Mouse (Mus musculus): ENCODE measurements at regions not wholly inside any gene's neighbourhood (a gene's known extent, or its start where the extent isn't known, plus 50 kb on each side); places are given as distances from the start of the nearest gene placed in this dataset.
A peak's percentile ranks its signal among the peaks of the same experiment; 100 is the strongest.

DNA sequence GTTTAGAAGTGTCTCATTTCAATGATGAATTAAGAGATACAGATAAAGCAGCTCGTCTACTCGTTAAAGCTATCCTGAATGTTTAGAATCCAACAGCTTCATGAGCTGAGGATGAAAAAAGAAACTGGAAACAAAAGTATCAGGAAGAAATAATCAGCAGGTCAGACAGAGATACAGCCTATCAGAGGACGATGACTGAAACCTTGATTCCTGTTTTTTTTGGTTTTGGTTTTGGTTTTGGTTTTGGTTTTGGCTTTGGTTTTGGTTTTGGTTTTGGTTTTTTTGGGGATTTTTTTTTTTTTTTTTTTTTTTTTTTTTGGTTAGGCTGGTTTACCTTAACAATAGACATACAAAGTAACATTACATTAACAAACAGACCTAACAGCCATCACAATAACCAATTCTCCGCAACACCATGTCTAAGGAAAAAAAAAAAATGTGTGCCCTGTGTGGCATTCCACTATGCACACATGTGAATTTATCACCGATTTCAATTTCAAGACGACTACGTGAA, 66.9 kb upstream of the Pdha2 start:
- ATAC-seq (ENCODE audit: insufficient read depth) (no peak), DNase-seq (no peak)
- H3K9ac ChIP-seq: no peak overlapping the region
- WGBS: 64% methylated on average over 7 of the region's 7 CpGs
- H3K4me3 ChIP-seq (ENCODE audit: low read depth, low read length): no peak overlapping the region
- no peaks in the 10 kb centered on the region for H3K27me3 ChIP-seq (ENCODE audit: insufficient read depth, low read length)
- no peaks in the 10 kb centered on the region for H3K36me3 ChIP-seq (ENCODE audit: insufficient read depth)
- H3K9me3 ChIP-seq (ENCODE audit: low read depth, low read length): no peaks in the 10 kb centered on the region
- no peak overlapping the region for H3K27ac ChIP-seq (ENCODE audit: low read depth)
- H3K4me2 ChIP-seq: no peak overlapping the region
- no peaks in the 10 kb centered on the region for H3K4me1 ChIP-seq (ENCODE audit: insufficient read depth)
- TF ChIP-seq CTCF (IDR thresholded peaks at IDR 0.05; ENCODE audit: low read depth): no peak

DNA sequence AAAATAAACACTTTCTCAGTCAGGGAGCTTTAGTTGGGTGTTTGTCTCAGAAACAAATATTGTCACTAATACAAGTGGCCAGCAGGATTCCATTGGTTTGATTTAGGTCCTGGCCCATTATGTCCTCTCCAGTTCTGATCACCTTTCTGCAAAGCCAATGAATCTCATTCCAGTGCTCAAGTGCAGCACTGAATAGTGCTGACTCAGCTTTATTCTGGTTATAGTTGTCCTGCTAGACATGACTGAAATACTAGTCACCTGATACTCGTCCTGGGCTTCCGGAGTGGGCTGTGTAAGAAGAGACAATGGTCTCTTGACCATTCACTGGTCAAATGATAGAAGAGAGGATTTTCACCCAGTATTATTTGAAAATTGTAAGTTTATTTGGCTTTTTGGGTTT, 81.6 kb upstream of the Pdha2 start:
- H3K27me3 ChIP-seq (ENCODE audit: insufficient read depth, low read length): no peaks in the 10 kb centered on the region
- no peaks in the 10 kb centered on the region for H3K9me3 ChIP-seq (ENCODE audit: low read depth, low read length)
- DNase-seq (no peak), ATAC-seq (ENCODE audit: insufficient read depth) (no peak)
- H3K9ac ChIP-seq: no peak overlapping the region
- 71% methylated on average over 2 of the region's 2 CpGs for WGBS
- no peak overlapping the region for H3K4me3 ChIP-seq (ENCODE audit: low read depth, low read length)
- no peak for TF ChIP-seq CTCF (IDR thresholded peaks at IDR 0.05; ENCODE audit: low read depth)
- no peak overlapping the region for H3K27ac ChIP-seq (ENCODE audit: low read depth)
- no peaks in the 10 kb centered on the region for H3K4me1 ChIP-seq (ENCODE audit: insufficient read depth)
- no peak overlapping the region for H3K4me2 ChIP-seq
- H3K36me3 ChIP-seq (ENCODE audit: insufficient read depth): no peaks in the 10 kb centered on the region

DNA sequence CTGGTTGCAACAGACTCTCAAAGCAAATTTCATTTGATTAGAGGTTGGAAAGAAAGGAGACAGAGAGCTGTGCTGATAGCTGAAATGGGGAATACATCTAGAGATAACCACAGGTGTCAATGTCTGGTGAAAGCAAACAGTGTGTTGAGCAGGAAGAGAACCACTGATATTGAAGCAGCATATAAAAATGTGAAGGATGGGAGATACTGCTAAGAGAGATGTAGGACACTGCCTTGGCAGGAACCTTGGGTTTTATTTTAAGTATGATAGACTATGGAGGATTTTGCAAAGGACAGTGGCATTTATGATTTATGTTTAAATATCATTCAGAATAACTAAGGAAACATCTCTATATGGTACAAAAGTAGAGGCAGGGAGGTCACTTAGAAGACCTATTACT, 84.7 kb upstream of the Pdha2 start:
- no peaks in the 10 kb centered on the region for H3K4me1 ChIP-seq (ENCODE audit: insufficient read depth)
- no peak for TF ChIP-seq CTCF (IDR thresholded peaks at IDR 0.05; ENCODE audit: low read depth)
- H3K4me3 ChIP-seq (ENCODE audit: low read depth, low read length): no peak overlapping the region
- H3K9me3 ChIP-seq (ENCODE audit: low read depth, low read length): no peaks in the 10 kb centered on the region
- H3K4me2 ChIP-seq: no peak overlapping the region
- no peaks in the 10 kb centered on the region for H3K36me3 ChIP-seq (ENCODE audit: insufficient read depth)
- no peak for ATAC-seq (ENCODE audit: insufficient read depth)
- H3K27me3 ChIP-seq (ENCODE audit: insufficient read depth, low read length): no peaks in the 10 kb centered on the region
- H3K9ac ChIP-seq: no peak overlapping the region
- no peak overlapping the region for H3K27ac ChIP-seq (ENCODE audit: low read depth)
- no peak for DNase-seq

DNA sequence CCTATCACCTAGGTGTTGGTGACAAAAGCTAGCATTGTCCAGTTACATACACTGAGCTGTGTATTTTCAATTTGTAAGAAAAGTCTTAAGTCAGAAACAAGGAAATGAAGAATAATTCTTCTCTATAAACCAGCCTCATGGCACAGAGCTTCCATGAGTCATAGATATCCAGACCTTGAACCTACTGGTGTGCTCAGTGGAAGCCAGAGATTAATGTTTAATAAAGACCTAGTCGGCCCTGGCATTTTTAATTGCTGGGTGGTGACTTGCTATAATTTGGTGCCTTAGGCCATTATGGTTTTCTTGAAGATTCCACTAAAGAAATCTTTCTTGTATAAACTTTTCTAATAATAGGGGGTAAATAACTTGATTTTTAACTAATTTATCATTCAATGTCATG, 87.6 kb upstream of the Pdha2 start:
- TF ChIP-seq CTCF (IDR thresholded peaks at IDR 0.05; ENCODE audit: low read depth): no peak
- Histone ChIP-seq H3K27ac (ENCODE audit: low read depth) (no peak overlapping the region), H3K36me3 (ENCODE audit: insufficient read depth) (no peaks in the 10 kb centered on the region), H3K27me3 (ENCODE audit: insufficient read depth, low read length) (no peaks in the 10 kb centered on the region), H3K4me2 (no peak overlapping the region), H3K4me1 (ENCODE audit: insufficient read depth) (no peaks in the 10 kb centered on the region), H3K9me3 (ENCODE audit: low read depth, low read length) (no peaks in the 10 kb centered on the region), H3K4me3 (ENCODE audit: low read depth, low read length) (no peak overlapping the region), H3K9ac (no peak overlapping the region)
- 81% methylated on average over 1 of the region's 1 CpGs for WGBS
- no peak for ATAC-seq (ENCODE audit: insufficient read depth)
- DNase-seq: no peak

DNA sequence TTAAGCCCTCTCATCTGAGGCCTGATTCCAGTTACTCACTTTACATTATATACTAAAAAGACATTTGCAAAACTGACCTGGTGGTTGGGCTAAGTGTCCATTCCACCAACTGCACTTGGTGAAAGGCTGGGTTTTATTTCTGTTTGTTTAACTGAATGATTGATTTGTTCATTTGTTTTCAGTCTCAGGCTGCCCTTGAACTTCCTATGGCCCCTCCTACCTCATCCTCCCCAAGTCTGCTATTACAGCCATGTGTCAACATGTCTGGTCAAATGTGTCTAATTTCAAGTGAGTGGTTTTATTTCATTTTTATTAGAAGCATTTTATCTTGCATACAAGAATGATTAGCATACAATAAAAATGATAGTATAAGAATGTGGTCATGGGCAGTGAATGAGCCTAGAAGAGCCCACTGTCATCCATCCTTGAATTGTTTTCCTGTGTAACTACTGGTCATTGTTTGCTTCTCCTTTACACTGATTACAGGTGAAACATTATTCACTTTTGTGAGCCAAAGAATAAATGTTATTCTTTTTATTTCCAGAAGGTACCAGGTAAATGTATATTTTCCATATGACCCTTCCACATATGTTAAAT, 121.5 kb upstream of the Pdha2 start:
- DNase-seq (no peak), ATAC-seq (ENCODE audit: insufficient read depth) (no peak)
- no peaks in the 10 kb centered on the region for H3K4me1 ChIP-seq (ENCODE audit: insufficient read depth)
- no peak for TF ChIP-seq CTCF (IDR thresholded peaks at IDR 0.05; ENCODE audit: low read depth)
- H3K27ac ChIP-seq (ENCODE audit: low read depth): no peak overlapping the region
- no peaks in the 10 kb centered on the region for H3K36me3 ChIP-seq (ENCODE audit: insufficient read depth)
- no peak overlapping the region for H3K4me3 ChIP-seq (ENCODE audit: low read depth, low read length)
- H3K9me3 ChIP-seq (ENCODE audit: low read depth, low read length): no peaks in the 10 kb centered on the region
- H3K4me2 ChIP-seq: no peak overlapping the region
- no peaks in the 10 kb centered on the region for H3K27me3 ChIP-seq (ENCODE audit: insufficient read depth, low read length)
- H3K9ac ChIP-seq: no peak overlapping the region

DNA sequence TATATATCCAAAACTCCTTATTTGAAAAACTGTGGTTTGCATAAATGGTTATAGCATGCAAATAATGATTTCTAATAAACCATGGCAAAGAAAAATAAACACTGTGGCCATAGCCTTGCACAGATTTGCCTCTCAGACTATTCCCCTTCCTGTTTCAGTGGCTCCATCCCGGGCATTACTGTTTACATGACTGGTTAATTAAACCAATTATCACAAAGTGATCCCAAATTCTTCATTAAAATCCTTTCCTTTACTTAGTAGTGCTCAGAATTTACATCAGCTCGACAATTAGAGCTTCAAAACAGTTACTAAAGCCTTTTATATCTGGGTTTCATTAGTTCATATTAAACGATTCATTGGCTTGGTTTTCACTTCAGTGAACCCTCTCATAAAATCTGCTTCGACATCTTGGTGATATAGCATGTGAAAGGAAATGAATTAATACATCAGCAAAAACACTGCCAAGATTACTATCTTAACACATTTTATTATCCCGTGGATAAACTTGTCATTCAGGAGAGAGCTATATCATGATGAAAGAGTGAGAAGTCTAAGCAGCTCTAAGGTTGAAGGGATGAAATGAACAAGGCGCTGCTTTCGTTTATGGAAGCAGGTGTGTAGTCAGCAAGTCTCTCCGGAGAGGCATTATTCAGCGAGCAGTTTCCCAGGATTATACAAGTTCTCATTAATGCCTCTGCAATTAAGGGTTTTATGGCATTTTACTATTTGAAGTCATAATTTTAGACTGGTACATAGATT, 126.2 kb upstream of the Pdha2 start:
- Histone ChIP-seq H3K4me1 (ENCODE audit: insufficient read depth) (no peaks in the 10 kb centered on the region), H3K4me2 (no peak overlapping the region), H3K4me3 (ENCODE audit: low read depth, low read length) (no peak overlapping the region), H3K9me3 (ENCODE audit: low read depth, low read length) (no peaks in the 10 kb centered on the region), H3K36me3 (ENCODE audit: insufficient read depth) (no peaks in the 10 kb centered on the region), H3K9ac (no peak overlapping the region), H3K27ac (ENCODE audit: low read depth) (no peak overlapping the region), H3K27me3 (ENCODE audit: insufficient read depth, low read length) (no peaks in the 10 kb centered on the region)
- TF ChIP-seq CTCF (IDR thresholded peaks at IDR 0.05; ENCODE audit: low read depth): no peak
- WGBS: 58% methylated on average over 9 of the region's 9 CpGs
- DNase-seq (no peak), ATAC-seq (ENCODE audit: insufficient read depth) (no peak)

DNA sequence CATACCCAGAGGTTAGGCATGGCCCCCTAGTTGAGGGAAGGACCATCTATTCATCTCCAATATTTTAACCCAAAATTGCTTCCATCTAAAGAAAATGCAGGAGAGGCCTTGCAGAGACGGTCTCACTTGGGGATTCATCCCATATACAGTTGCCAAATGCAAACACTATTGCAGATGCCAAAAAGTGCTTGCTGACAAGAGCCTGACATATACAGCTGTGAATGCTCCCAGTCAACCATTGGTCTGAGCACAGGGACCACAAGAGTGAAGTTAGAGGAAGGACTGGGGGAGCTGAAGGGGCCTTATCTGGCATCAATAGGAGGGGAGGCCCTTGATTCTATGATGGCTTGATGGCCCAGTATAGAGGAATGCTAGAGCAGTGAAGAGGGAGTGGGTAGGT, 111.1 kb upstream of the Unc5c start:
- TF ChIP-seq CTCF (IDR thresholded peaks at IDR 0.05; ENCODE audit: low read depth): no peak
- Histone ChIP-seq H3K27ac (ENCODE audit: low read depth) (no peak overlapping the region), H3K4me1 (ENCODE audit: insufficient read depth) (no peaks in the 10 kb centered on the region), H3K9ac (no peak overlapping the region), H3K4me2 (no peak overlapping the region), H3K4me3 (ENCODE audit: low read depth, low read length) (no peak overlapping the region), H3K9me3 (ENCODE audit: low read depth, low read length) (no peaks in the 10 kb centered on the region), H3K27me3 (ENCODE audit: insufficient read depth, low read length) (no peaks in the 10 kb centered on the region), H3K36me3 (ENCODE audit: insufficient read depth) (no peaks in the 10 kb centered on the region)
- DNase-seq (peak; percentile 57), ATAC-seq (ENCODE audit: insufficient read depth) (peak; percentile 82)
- WGBS: 43% methylated on average over 1 of the region's 1 CpGs

Measured in lung, embryonic 14.5 days (tissue).